Comparison of ENCODE assay signal across 8 mouse cellular contexts in the genomic region with DNA sequence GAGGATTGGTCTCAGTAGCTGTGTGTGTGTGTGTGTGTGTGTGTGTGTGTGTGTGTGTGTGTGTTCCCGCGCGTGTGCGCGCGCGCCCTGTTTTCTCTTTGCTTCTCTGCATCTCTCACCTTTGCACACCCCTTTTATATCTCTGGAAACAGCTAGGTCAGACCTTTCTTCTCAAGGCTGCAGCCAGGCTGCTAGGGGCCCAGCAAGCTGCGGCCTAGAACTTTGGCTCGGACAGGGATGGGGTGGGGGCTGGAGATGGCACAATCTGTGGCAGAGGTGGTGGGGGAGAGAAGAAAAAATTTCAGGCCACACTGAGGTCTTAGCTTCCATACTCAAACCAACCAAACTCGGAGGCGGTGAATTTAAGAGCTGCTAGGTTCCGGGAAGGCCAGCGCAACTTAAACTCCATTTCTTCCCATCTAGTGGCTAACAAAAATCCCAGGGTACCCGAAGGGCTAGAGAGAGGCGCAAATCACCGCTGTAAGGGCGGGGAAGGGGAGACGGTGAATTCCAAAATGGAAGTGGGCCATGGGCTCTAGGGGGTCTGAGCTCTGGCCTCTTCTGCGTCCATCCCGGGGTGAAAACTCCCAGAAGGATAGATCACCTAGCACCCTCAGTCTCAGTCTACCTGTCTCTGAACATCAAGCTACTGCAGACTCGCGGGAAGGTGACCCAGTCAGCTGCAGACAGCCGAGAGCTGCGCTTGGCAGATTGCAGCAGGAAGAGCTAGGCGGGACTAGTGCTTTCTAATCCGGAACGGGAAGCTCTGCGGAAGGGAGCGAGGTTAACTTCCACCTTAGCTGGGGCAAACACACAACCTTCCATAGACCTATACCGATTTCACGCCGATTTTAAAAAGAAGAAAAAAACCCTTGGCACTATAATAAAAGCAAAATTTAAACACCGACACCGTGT. TPM values are rescaled to one million over a fixed set of nuclear protein-coding genes. Genes with fewer than 3 reads are reported as not detected.
DNase-seq lines count a peak whose midpoint lies in the region; ATAC-seq lines count a peak whose summit lies in the region.

No protein-coding gene starts in this region.

- peak overlapping the region; percentile 73 for H3K4me2 ChIP-seq in heart, embryonic 12.5 days
- peak overlapping the region; percentile 50 for H3K4me2 ChIP-seq in kidney, embryonic 15.5 days

- 6% methylated on average over 34 of the region's 34 CpGs for WGBS in heart, embryonic 12.5 days
- WGBS in kidney, embryonic 15.5 days: 4% methylated on average over 34 of the region's 34 CpGs

- no peaks in the 10 kb centered on the region for H3K9me3 ChIP-seq in heart, embryonic 12.5 days (replicated peaks)
- no peaks in the 10 kb centered on the region for H3K9me3 ChIP-seq in kidney, embryonic 15.5 days (replicated peaks)

- H3K9ac ChIP-seq in heart, embryonic 12.5 days: 0 out of 2 replicates have a peak overlapping the region, but pooled peaks have one; percentile 19
- H3K9ac ChIP-seq in kidney, embryonic 15.5 days: 0 out of 2 replicates have a peak overlapping the region, but pooled peaks have one; percentile 26

- peaks cover 30% of the 10 kb centered on the region for H3K4me1 ChIP-seq in heart, embryonic 12.5 days (replicated peaks)
- H3K4me1 ChIP-seq in kidney, embryonic 15.5 days: peaks cover 44% of the 10 kb centered on the region

- DNase-seq in ovary, postnatal 36 days (ENCODE audit: low spot score): peak; percentile 27
- no peak for DNase-seq in ovary, postnatal 10 days (ENCODE audit: low spot score)
- peak; percentile 80 for DNase-seq in cerebellum, postnatal 25 days
- DNase-seq in lung, postnatal 25 days (ENCODE audit: low spot score): peak; percentile 24
- peak; percentile 41 for DNase-seq in right cerebral cortex, postnatal 4 days
- DNase-seq in urinary bladder, postnatal 25 days (ENCODE audit: low spot score): no peak

- H3K36me3 ChIP-seq in heart, embryonic 12.5 days: no peaks in the 10 kb centered on the region
- H3K36me3 ChIP-seq in kidney, embryonic 15.5 days: no peaks in the 10 kb centered on the region

- no peak overlapping the region for H3K27ac ChIP-seq in heart, embryonic 12.5 days (ENCODE audit: poor library complexity, severe bottlenecking)
- no peak overlapping the region for H3K27ac ChIP-seq in kidney, embryonic 15.5 days

- peaks cover 68% of the 10 kb centered on the region for H3K27me3 ChIP-seq in heart, embryonic 12.5 days (replicated peaks)
- H3K27me3 ChIP-seq in kidney, embryonic 15.5 days: peaks cover 99% of the 10 kb centered on the region

- H3K4me3 ChIP-seq in heart, embryonic 12.5 days: peak overlapping the region; percentile 44
- H3K4me3 ChIP-seq in kidney, embryonic 15.5 days (replicated peaks): peak overlapping the region; percentile 37

- ATAC-seq in heart, embryonic 12.5 days (ENCODE audit: insufficient number of reproducible peaks, low FRiP score): no peak
- no peak; the same call in 1 of the 2 replicates for ATAC-seq in kidney, embryonic 15.5 days (replicated peaks; ENCODE audit: low FRiP score)

RNA-seq across cellular contexts. Expression of a gene that starts 3.7 kb away (rescaled TPM):
- polyA plus RNA-seq in heart, embryonic 12.5 days (2016; fragmentation: Nextera tagmentation; extraction: Ambion mirVana): 3.4 and 5.0 TPM in 2 replicates
- polyA plus RNA-seq in kidney, embryonic 15.5 days (2015; fragmentation: Nextera tagmentation; extraction: Ambion mirVana): 1.9 and 2.1 TPM in 2 replicates

Comparison
In these comparisons a context has a peak if more than half of its experiments do, and no peak if none do; other contexts are left out.
1. DNase-seq: peak in ovary, postnatal 36 days (single experiment), cerebellum, postnatal 25 days (2 of 2), lung, postnatal 25 days (single experiment) and right cerebral cortex, postnatal 4 days (single experiment); none in ovary, postnatal 10 days (single experiment) and urinary bladder, postnatal 25 days (single experiment).